In genomic region chr2:49620626-49621117, GRCm38 (mm10) we compare ENCODE assay signal across 8 mouse cellular contexts. TPM values are rescaled to one million over a fixed set of nuclear protein-coding genes. Genes with fewer than 3 reads are reported as not detected.
DNase-seq lines count a peak whose midpoint lies in the region; ATAC-seq lines count a peak whose summit lies in the region.
"Had no signal": no experiment of that assay in that cellular context is flagged by ENCODE, and none has a peak within 500 bp of the region (broad histone marks: within the 10 kb centered on the region; RNA-seq: fewer than 3 reads in every experiment).

No protein-coding gene starts in this region.

- 15% methylated on average over 14 of the region's 14 CpGs for WGBS in hindbrain, embryonic 10.5 days
- 15% methylated on average over 14 of the region's 14 CpGs for WGBS in limb, embryonic 13.5 days

- DNase-seq in cerebellum, postnatal 14 days = peak; percentile 74 to 78
- peak; percentile 70 for DNase-seq in hindbrain, embryonic 10.5 days (ENCODE audit: low spot score)
- peak; percentile 61 for DNase-seq in right cerebral cortex, postnatal 4 days
- DNase-seq in spleen, adult 12 weeks (ENCODE audit: low spot score) = no peak
- DNase-seq: lung, embryonic 14.5 days had no signal

- peak overlapping the region; percentile 64 for H3K9ac ChIP-seq in limb, embryonic 13.5 days
- H3K9ac ChIP-seq: lung, embryonic 14.5 days had no signal

- peak overlapping the region; percentile 95 for H3K27ac ChIP-seq in hindbrain, embryonic 10.5 days
- H3K27ac ChIP-seq in limb, embryonic 13.5 days = no peak overlapping the region

- peak overlapping the region; percentile 96 for H3K4me3 ChIP-seq in hindbrain, embryonic 10.5 days
- peak overlapping the region; percentile 81 for H3K4me3 ChIP-seq in limb, embryonic 13.5 days

- peaks cover 35% of the 10 kb centered on the region for H3K36me3 ChIP-seq in hindbrain, embryonic 10.5 days
- peaks cover 3% of the 10 kb centered on the region for H3K36me3 ChIP-seq in limb, embryonic 13.5 days

- H3K4me2 ChIP-seq in limb, embryonic 13.5 days (replicated peaks) = peak overlapping the region; percentile 92

- peaks cover 20% of the 10 kb centered on the region for H3K4me1 ChIP-seq in hindbrain, embryonic 10.5 days (replicated peaks)
- H3K4me1 ChIP-seq in limb, embryonic 13.5 days = peaks cover 18% of the 10 kb centered on the region

- H3K27me3 ChIP-seq in hindbrain, embryonic 10.5 days (ENCODE audit: insufficient read depth, poor library complexity, severe bottlenecking) = no peaks in the 10 kb centered on the region
- no peaks in the 10 kb centered on the region for H3K27me3 ChIP-seq in limb, embryonic 13.5 days

- H3K9me3 ChIP-seq in hindbrain, embryonic 10.5 days = peaks cover 4% of the 10 kb centered on the region; the same call in 1 of the 2 replicates
- H3K9me3 ChIP-seq in limb, embryonic 13.5 days = no peaks in the 10 kb centered on the region

- peak; percentile 28 for ATAC-seq in cerebellum, adult (ENCODE audit: insufficient number of reproducible peaks, low FRiP score, low TSS enrichment)
- ATAC-seq in limb, embryonic 13.5 days (ENCODE audit: low FRiP score, low read depth) = no peak
- no peak for ATAC-seq in erythroblast, adult 5-6 weeks (replicated peaks; ENCODE audit: low FRiP score, poor library complexity, severe bottlenecking)

RNA-seq across cellular contexts. Expression of gene Kif5c, which starts 1.6 kb away (rescaled TPM):
- 45.8 and 67.6 TPM in 2 replicates for polyA plus RNA-seq in hindbrain, embryonic 10.5 days (2016; fragmentation: Nextera tagmentation; extraction: Ambion mirVana)
- polyA plus RNA-seq in limb, embryonic 13.5 days (2015; fragmentation: Nextera tagmentation; extraction: Ambion mirVana) = 8.4 and 9.2 TPM in 2 replicates
- 0.19 TPM in 1 of 2 replicates, not detected in the other for total RNA-seq in erythroblast, adult 5-6 weeks (2015; ENCODE audit: low replicate concordance)
- total RNA-seq in erythroblast, adult 5-6 weeks (2017; ENCODE audit: low replicate concordance) = 0.51 and 5.2 TPM in 2 replicates
